Mouse (Mus musculus): ENCODE data around the gene Kcnj16. TPM values are rescaled to one million over a fixed set of nuclear protein-coding genes. Genes with fewer than 3 reads are reported as not detected.

The Kcnj16 gene
- total and polyA plus RNA-seq, 2 experiments from 2014 or later = not detected

DNA sequence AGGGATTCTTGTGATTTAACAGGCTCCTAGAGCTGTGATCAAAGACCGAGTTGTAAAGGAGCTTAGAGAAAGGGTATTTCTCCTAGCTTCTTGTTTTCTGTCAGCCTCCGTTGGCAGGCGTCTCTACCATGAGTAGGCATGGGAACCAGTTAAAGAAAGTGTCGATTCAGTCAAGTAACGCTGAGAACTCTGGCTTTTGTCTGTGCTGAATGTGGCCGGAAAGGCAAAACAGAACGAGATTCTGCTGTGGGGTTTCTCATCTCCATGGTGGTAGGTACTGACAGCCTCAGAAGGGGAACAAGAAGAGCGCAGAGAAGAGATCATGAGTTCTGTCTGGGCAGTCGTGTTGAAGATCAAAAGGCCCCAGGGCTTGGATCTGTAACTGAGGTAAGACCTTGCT lies 29.4 kb downstream of the Kcnj16 start:
- DNase-seq (ENCODE audit: low spot score) (no peak), ATAC-seq (ENCODE audit: insufficient read depth, low read depth) (no peak)
- TF ChIP-seq CTCF (IDR thresholded peaks at IDR 0.05; ENCODE audit: low read depth) (no peak), EP300 (IDR thresholded peaks at IDR 0.05; ENCODE audit: low read depth) (no peak)
- no peak overlapping the region for H3K9ac ChIP-seq (replicated peaks; ENCODE audit: low read depth, low read length)
- H3K4me2 ChIP-seq (ENCODE audit: low read depth, low read length) = no peak overlapping the region
- H3K36me3 ChIP-seq (replicated peaks; ENCODE audit: control insufficient read depth, insufficient read depth, low read length) = no peaks in the 10 kb centered on the region
- H3K4me3 ChIP-seq (ENCODE audit: low read depth, low read length) = no peak overlapping the region
- H3K4me1 ChIP-seq (ENCODE audit: control insufficient read depth, insufficient read depth) = no peaks in the 10 kb centered on the region
- 57% methylated on average over 9 of the region's 9 CpGs for WGBS
- no peak overlapping the region for H3K27ac ChIP-seq (ENCODE audit: low read depth)
- no peaks in the 10 kb centered on the region for H3K9me3 ChIP-seq (replicated peaks; ENCODE audit: control insufficient read depth, low read length)
- no peaks in the 10 kb centered on the region for H3K27me3 ChIP-seq (ENCODE audit: control insufficient read depth, insufficient read depth, low read length)

DNA sequence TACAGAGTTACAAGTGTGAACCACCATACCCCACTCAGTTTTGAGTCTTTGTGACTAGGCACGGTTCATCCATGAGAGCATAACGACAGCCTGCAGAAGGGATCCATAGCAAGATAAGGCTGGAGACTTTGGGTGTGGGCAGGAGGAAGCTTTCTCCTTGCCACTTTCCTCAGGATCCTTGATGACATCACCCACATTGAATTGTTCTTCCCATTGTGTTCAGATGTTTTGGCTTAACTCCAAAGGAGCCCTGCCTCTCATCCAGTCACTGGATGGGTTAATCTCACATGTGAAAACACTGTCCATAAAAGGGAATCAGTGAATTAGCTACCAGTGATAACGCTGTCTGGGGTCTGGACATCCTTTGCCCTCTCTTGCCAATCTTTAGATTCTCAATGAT lies 37.3 kb downstream of the Kcnj16 start:
- ATAC-seq (ENCODE audit: insufficient read depth, low read depth) (no peak), DNase-seq (ENCODE audit: low spot score) (no peak)
- Histone ChIP-seq H3K27ac (ENCODE audit: low read depth) (no peak overlapping the region), H3K9me3 (replicated peaks; ENCODE audit: control insufficient read depth, low read length) (no peaks in the 10 kb centered on the region), H3K4me3 (ENCODE audit: low read depth, low read length) (no peak overlapping the region), H3K4me2 (ENCODE audit: low read depth, low read length) (no peak overlapping the region), H3K4me1 (ENCODE audit: control insufficient read depth, insufficient read depth) (no peaks in the 10 kb centered on the region), H3K36me3 (replicated peaks; ENCODE audit: control insufficient read depth, insufficient read depth, low read length) (no peaks in the 10 kb centered on the region), H3K9ac (replicated peaks; ENCODE audit: low read depth, low read length) (no peak overlapping the region), H3K27me3 (ENCODE audit: control insufficient read depth, insufficient read depth, low read length) (no peaks in the 10 kb centered on the region)
- TF ChIP-seq EP300 (IDR thresholded peaks at IDR 0.05; ENCODE audit: low read depth) (no peak), CTCF (IDR thresholded peaks at IDR 0.05; ENCODE audit: low read depth) (no peak)
- 46% methylated on average over 3 of the region's 3 CpGs for WGBS

DNA sequence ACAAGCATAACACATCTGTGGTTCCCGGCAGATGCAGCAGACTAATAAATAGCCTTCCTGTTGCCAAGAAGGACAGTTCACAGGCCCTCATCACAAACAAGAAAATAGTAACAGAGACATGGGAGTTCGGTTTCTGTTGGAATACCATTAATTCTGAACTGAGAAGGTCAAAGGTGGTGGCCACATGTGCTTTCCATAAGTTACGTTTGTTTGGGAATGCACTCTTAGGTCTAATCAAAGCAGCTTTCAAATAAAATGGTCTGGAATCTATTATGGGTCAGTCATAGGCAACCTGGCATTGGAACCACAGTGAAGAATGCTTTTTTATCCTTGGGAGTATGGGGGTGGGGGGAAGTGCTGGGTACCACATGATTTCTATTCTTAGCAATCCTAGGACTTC lies 41.6 kb downstream of the Kcnj16 start:
- no peak overlapping the region for H3K4me2 ChIP-seq (ENCODE audit: low read depth, low read length)
- TF ChIP-seq CTCF (IDR thresholded peaks at IDR 0.05; ENCODE audit: low read depth) (no peak), EP300 (IDR thresholded peaks at IDR 0.05; ENCODE audit: low read depth) (no peak)
- no peaks in the 10 kb centered on the region for H3K9me3 ChIP-seq (replicated peaks; ENCODE audit: control insufficient read depth, low read length)
- H3K27me3 ChIP-seq (ENCODE audit: control insufficient read depth, insufficient read depth, low read length) = no peaks in the 10 kb centered on the region
- H3K4me1 ChIP-seq (ENCODE audit: control insufficient read depth, insufficient read depth) = no peaks in the 10 kb centered on the region
- H3K4me3 ChIP-seq (ENCODE audit: low read depth, low read length) = no peak overlapping the region
- no peaks in the 10 kb centered on the region for H3K36me3 ChIP-seq (replicated peaks; ENCODE audit: control insufficient read depth, insufficient read depth, low read length)
- ATAC-seq (ENCODE audit: insufficient read depth, low read depth) (no peak), DNase-seq (ENCODE audit: low spot score) (no peak)
- no peak overlapping the region for H3K9ac ChIP-seq (replicated peaks; ENCODE audit: low read depth, low read length)
- no peak overlapping the region for H3K27ac ChIP-seq (ENCODE audit: low read depth)
- 76% methylated on average over 3 of the region's 3 CpGs for WGBS

DNA sequence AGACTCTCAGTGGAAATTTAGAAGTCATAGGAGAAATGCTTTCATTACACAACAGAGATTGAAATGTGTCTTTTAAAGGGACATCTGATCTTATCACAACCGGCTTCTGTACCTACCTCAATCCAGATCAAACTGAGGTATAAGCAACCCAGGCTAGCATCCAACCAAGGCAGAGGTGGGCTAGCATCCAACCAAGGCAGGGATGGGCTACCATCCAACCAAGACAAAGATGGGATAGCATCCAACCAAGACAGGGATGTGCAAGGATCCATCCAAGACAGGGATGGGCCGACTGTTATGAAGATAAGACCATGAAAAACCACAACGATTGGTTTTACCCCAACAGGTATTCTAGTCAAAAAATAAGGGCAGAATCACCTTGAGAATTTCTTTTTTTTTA lies 48.4 kb downstream of the Kcnj16 start:
- TF ChIP-seq EP300 (IDR thresholded peaks at IDR 0.05; ENCODE audit: low read depth) = no peak
- TF ChIP-seq CTCF (IDR thresholded peaks at IDR 0.05; ENCODE audit: low read depth) = no peak
- 78% methylated on average over 3 of the region's 3 CpGs for WGBS
- Histone ChIP-seq H3K9ac (replicated peaks; ENCODE audit: low read depth, low read length) (no peak overlapping the region), H3K4me3 (ENCODE audit: low read depth, low read length) (no peak overlapping the region), H3K27ac (ENCODE audit: low read depth) (no peak overlapping the region), H3K9me3 (replicated peaks; ENCODE audit: control insufficient read depth, low read length) (no peaks in the 10 kb centered on the region), H3K4me2 (ENCODE audit: low read depth, low read length) (no peak overlapping the region), H3K27me3 (ENCODE audit: control insufficient read depth, insufficient read depth, low read length) (no peaks in the 10 kb centered on the region), H3K4me1 (ENCODE audit: control insufficient read depth, insufficient read depth) (no peaks in the 10 kb centered on the region), H3K36me3 (replicated peaks; ENCODE audit: control insufficient read depth, insufficient read depth, low read length) (no peaks in the 10 kb centered on the region)
- no peak for ATAC-seq (ENCODE audit: insufficient read depth, low read depth)
- DNase-seq (ENCODE audit: low spot score) = no peak

DNA sequence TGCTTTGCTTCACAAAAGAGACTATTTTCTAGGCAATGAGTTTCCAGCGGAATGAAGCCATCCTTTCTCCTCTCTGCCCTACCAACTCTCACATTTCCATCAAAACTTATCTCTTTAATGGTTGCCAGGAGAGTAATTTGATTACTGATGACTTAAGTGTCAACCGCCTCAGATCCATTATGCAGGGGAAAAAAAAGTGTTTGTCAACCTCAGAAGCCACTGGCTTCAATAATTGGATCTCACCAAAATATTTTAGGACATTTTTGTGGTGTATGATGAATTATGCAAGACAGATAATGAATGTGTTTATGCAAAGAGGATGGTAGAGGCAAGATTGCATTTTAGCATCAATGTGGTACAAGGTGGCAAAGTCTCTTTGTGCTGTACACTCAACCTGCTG lies 52.4 kb downstream of the Kcnj16 start:
- ATAC-seq (ENCODE audit: insufficient read depth, low read depth) = no peak
- Histone ChIP-seq H3K4me3 (ENCODE audit: low read depth, low read length) (no peak overlapping the region), H3K27me3 (ENCODE audit: control insufficient read depth, insufficient read depth, low read length) (no peaks in the 10 kb centered on the region), H3K4me1 (ENCODE audit: control insufficient read depth, insufficient read depth) (no peaks in the 10 kb centered on the region), H3K9ac (replicated peaks; ENCODE audit: low read depth, low read length) (no peak overlapping the region), H3K36me3 (replicated peaks; ENCODE audit: control insufficient read depth, insufficient read depth, low read length) (no peaks in the 10 kb centered on the region), H3K4me2 (ENCODE audit: low read depth, low read length) (no peak overlapping the region), H3K9me3 (replicated peaks; ENCODE audit: control insufficient read depth, low read length) (no peaks in the 10 kb centered on the region), H3K27ac (ENCODE audit: low read depth) (no peak overlapping the region)
- no peak for TF ChIP-seq EP300 (IDR thresholded peaks at IDR 0.05; ENCODE audit: low read depth)
- no peak for TF ChIP-seq CTCF (IDR thresholded peaks at IDR 0.05; ENCODE audit: low read depth)
- no peak for DNase-seq (ENCODE audit: low spot score)
- 61% methylated on average over 2 of the region's 2 CpGs for WGBS

DNA sequence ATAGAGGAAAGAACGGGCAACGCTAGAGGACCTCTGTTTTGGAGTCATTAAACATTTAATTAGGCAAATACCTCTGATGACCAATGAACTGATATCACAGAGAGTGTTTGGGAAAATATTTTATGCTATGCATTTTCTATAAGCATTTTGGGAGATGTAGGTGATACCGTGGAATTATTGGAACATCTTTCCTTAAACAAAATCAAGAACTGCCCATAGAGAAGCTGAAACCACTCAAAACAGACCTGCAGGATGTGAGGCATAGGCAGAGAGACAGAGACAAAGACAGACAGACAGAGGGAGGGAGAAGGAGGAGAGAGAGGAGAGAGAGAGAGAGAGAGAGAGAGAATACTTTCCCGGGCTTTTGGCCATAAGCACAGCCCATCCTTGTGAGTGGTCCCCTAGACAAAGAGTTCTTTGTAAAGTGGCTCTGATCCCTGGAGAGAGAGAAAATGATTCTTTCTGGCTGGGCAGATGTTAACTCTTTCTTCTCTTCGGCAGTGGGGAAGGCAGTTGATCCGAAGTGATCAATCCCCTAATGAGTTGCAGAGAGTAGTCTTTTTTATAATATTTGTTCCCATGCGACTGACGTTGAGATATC lies 54.9 kb downstream of the Kcnj16 start:
- DNase-seq (ENCODE audit: low spot score) = no peak
- no peaks in the 10 kb centered on the region for H3K9me3 ChIP-seq (replicated peaks; ENCODE audit: control insufficient read depth, low read length)
- H3K9ac ChIP-seq (replicated peaks; ENCODE audit: low read depth, low read length) = no peak overlapping the region
- TF ChIP-seq EP300 (IDR thresholded peaks at IDR 0.05; ENCODE audit: low read depth) = no peak
- no peak for TF ChIP-seq CTCF (IDR thresholded peaks at IDR 0.05; ENCODE audit: low read depth)
- no peaks in the 10 kb centered on the region for H3K4me1 ChIP-seq (ENCODE audit: control insufficient read depth, insufficient read depth)
- H3K4me3 ChIP-seq (ENCODE audit: low read depth, low read length) = no peak overlapping the region
- H3K36me3 ChIP-seq (replicated peaks; ENCODE audit: control insufficient read depth, insufficient read depth, low read length) = no peaks in the 10 kb centered on the region
- WGBS = 71% methylated on average over 8 of the region's 8 CpGs
- no peaks in the 10 kb centered on the region for H3K27me3 ChIP-seq (ENCODE audit: control insufficient read depth, insufficient read depth, low read length)
- no peak overlapping the region for H3K27ac ChIP-seq (ENCODE audit: low read depth)
- no peak for ATAC-seq (ENCODE audit: insufficient read depth, low read depth)
- H3K4me2 ChIP-seq (ENCODE audit: low read depth, low read length) = no peak overlapping the region

Data from heart, postnatal 0 days (tissue).